Mouse (Mus musculus) intestine, postnatal 0 days (tissue): Measurements from ENCODE around the gene Cdip1. TPM values are rescaled to one million over a fixed set of nuclear protein-coding genes. Genes with fewer than 3 reads are reported as not detected.

Experiments
- ATAC-seq: fragments of 200-750 bp; cut with Nextera tagmentation; 2 replicates; pipeline ENCODE4 v1.8.0; 2017; ENCODE audit warnings: mild to moderate bottlenecking, moderate TSS enrichment, moderate library complexity
- H3K27ac ChIP-seq: fragments of 300-500 bp; sonication (generic); 2 replicates; pipeline ENCODE4 v1.5.1; 2014; ENCODE audit warnings: mild to moderate bottlenecking, low read depth, low read length, moderate library complexity
- H3K27me3 ChIP-seq: fragments of 300-500 bp; sonication (generic); replicated peaks from 2 replicates; pipeline ENCODE4 v1.6.1; 2014; ENCODE audit warnings: low read length, mixed read lengths; ENCODE audit not compliant: control insufficient read depth, insufficient read depth
- H3K36me3 ChIP-seq: fragments of 300-500 bp; sonication (generic); 2 replicates; pipeline ENCODE4 v1.6.1; 2014; ENCODE audit warnings: mild to moderate bottlenecking, moderate library complexity; ENCODE audit not compliant: control insufficient read depth, insufficient read depth
- H3K4me1 ChIP-seq: fragments of 300-500 bp; sonication (generic); replicated peaks from 2 replicates; pipeline ENCODE4 v1.6.1; 2014; ENCODE audit warnings: antibody characterized with exemption, low read length, mixed read lengths; ENCODE audit not compliant: control insufficient read depth, insufficient read depth
- H3K4me2 ChIP-seq: fragments of 300-500 bp; sonication (generic); replicated peaks from 2 replicates; pipeline ENCODE4 v1.6.1; 2014; ENCODE audit warnings: low read depth, mild to moderate bottlenecking, moderate library complexity
- H3K4me3 ChIP-seq: fragments of 300-500 bp; sonication (generic); 2 replicates; pipeline ENCODE4 v1.5.1; 2014; ENCODE audit warnings: low read depth, low read length
- H3K9ac ChIP-seq: fragments of 300-500 bp; sonication (generic); 2 replicates; pipeline ENCODE4 v1.6.1; 2014; ENCODE audit warnings: mild to moderate bottlenecking, low read depth, low read length
- H3K9me3 ChIP-seq: fragments of 300-500 bp; sonication (generic); 2 replicates; pipeline ENCODE4 v1.6.1; 2016; ENCODE audit warnings: mixed run types; ENCODE audit not compliant: control insufficient read depth
- CTCF ChIP-seq: sonication (generic); IDR thresholded peaks from 2 replicates; pipeline ENCODE4 v1.5.1; 2016; ENCODE audit warnings: low read depth, mild to moderate bottlenecking, control low read depth, antibody characterized with exemption, moderate library complexity
- WGBS: fragments of 180-500 bp; shearing (Covaris S2); extraction: QIAGEN DNeasy Blood & Tissue Kit; methylation state at CpG from one replicate; pipeline ENCODE4 v1.1.7; 2014; 5-methylcytosine and 5-hydroxymethylcytosine counted together
- polyA plus RNA-seq: library from polyadenylated mRNA; unstranded; fragments of >200 nt; fragmentation: Nextera tagmentation; extraction: Ambion mirVana; gene quantifications from 2 replicates; pipeline ENCODE4 v1.2.1, GENCODE M21; 2015

Cdip1 gene
- polyA plus RNA-seq: 68.0 and 75.2 TPM in 2 replicates

DNA sequence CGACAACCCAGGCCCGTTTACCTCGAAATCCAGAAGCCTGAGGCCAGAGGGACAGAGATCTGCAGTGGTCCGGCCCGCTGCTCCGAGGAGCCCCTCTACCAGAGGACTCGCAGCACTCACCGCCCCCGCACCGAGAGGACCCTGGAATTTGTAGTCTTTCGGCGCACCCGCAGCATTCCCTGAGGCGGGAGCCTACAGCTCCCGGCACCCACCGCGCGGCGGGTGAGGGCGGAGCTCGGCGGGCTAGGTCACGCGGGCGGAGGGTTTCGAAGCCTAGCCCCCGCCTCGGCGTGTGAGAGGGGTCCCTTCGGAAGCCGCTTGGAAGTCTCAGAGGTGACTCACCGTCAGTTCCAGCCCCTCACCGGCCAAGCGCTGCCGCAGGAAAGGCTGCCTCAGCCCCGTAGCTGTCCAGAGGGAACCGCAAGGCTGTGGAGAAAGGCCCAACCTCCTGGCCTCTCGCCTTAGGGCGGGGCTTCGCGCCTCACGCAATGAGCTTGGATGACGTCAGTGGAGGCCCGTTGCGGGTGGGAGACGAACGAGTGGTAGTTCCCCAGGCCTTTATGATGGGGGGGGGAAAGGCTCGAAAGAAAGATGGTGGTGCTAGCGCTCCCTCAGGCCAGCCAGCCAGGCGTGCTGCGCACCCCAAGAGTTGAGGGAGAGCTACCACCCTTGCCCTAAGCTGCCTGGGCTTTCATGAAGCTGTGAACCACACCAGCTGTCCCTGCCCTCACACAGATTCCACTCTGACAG is at the start of gene Cdip1:
TSS of gene Cdip1 (minus strand) at position 483 of the 750 bp plus-strand sequence.
- H3K4me3 ChIP-seq: peak within 1 kb of the TSS; percentile 89
- H3K9ac ChIP-seq: peak within 1 kb of the TSS; percentile 76
- WGBS: under 1% methylated on average over 51 of the region's 51 CpGs
- H3K27ac ChIP-seq: peak within 1 kb of the TSS; percentile 93
- H3K27me3 ChIP-seq: no peaks in the 10 kb centered on the region
- H3K36me3 ChIP-seq: no peaks in the 10 kb centered on the region
- peaks cover 15% of the 10 kb centered on the region; the same call in 1 of the 2 replicates for H3K4me1 ChIP-seq
- TF ChIP-seq CTCF: peak; percentile 36; the same call in 1 of the 2 replicates
- no peaks in the 10 kb centered on the region for H3K9me3 ChIP-seq
- peak; percentile 93 for ATAC-seq
- peak within 1 kb of the TSS; percentile 83 for H3K4me2 ChIP-seq

DNA sequence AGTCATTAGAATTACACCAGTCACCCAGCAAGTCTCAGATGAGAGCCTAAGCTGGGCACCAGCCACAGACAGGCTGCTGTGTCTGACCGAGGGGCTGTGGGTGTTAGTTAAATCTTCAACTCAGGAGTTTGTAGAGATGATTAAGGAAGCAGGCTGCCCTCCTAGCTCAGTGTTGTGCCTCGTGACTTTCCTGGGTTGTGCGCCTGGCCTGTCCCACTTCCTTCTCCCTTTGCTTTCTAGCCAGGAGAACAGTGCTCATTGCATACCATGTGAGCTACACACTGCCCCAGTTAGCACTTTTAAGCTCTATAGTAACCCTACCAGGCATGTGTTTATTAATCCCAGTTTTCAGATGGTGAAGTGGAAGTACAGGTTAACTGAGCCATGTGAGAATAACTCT is 49.5 kb upstream of the Cdip1 start:
- no peak overlapping the region for H3K9ac ChIP-seq
- H3K4me3 ChIP-seq: no peak overlapping the region
- no peak overlapping the region for H3K27ac ChIP-seq
- H3K36me3 ChIP-seq: no peaks in the 10 kb centered on the region
- WGBS: 82% methylated on average over 3 of the region's 3 CpGs
- H3K4me1 ChIP-seq: no peaks in the 10 kb centered on the region
- no peaks in the 10 kb centered on the region for H3K27me3 ChIP-seq
- no peak for TF ChIP-seq CTCF
- no peaks in the 10 kb centered on the region for H3K9me3 ChIP-seq
- ATAC-seq: no peak
- H3K4me2 ChIP-seq: no peak overlapping the region

DNA sequence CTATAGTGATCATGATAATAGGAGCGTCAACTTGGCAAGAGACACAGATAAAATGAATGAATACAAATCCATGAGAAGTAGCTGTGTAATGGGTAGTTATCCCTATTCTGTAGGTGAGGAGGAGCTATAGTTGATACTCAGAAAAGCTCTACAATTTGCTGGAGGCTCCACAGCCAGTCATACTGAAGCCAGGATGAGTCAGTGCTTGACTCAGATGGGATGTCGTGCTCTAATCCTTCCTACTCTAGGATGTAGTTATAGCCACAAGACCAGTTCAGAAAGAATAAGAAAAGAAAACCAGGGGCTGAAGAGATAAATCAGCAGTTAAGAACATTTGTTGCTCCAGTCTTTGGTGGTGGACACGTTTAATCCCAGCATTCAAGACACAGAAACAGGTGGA is 47.5 kb upstream of the Cdip1 start:
- no peak for TF ChIP-seq CTCF
- 85% methylated on average over 3 of the region's 3 CpGs for WGBS
- H3K9me3 ChIP-seq: no peaks in the 10 kb centered on the region

DNA sequence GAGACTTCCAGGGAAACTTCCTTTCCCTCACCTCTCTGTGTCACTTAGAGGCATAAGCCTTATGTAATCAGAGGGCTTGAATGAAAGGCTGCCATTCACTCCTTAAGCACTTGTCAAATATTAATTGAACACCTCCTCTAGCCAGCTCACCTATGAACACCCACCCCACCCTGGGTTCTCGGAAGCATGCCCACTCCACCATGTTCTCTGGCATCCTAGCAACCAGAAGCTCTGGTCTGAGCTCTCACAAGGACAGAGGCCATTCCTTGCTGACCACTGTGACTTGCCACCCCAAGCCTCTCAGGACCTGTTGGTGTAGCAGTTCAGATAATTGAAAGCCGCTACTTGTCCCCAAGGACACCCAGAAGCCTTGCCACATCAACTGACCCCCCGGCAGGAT is 45.1 kb upstream of the Cdip1 start, which contains the start of gene 4930562C15Rik:
TSS of gene 4930562C15Rik (plus strand) at position 226 of the 400 bp plus-strand sequence.
- WGBS: 75% methylated on average over 3 of the region's 3 CpGs
- H3K4me2 ChIP-seq: no peak within 1 kb of the TSS
- no peak within 1 kb of the TSS for H3K4me3 ChIP-seq
- no peak for ATAC-seq
- TF ChIP-seq CTCF: no peak
- no peaks in the 10 kb centered on the region for H3K27me3 ChIP-seq
- no peaks in the 10 kb centered on the region for H3K4me1 ChIP-seq
- no peak within 1 kb of the TSS for H3K27ac ChIP-seq
- H3K9ac ChIP-seq: no peak within 1 kb of the TSS
- no peaks in the 10 kb centered on the region for H3K9me3 ChIP-seq
- H3K36me3 ChIP-seq: no peaks in the 10 kb centered on the region

More for the DNA sequence above, 47.5 kb upstream of the Cdip1 start:
- Histone ChIP-seq H3K27ac (no peak overlapping the region), H3K4me1 (no peaks in the 10 kb centered on the region), H3K4me3 (no peak overlapping the region), H3K9ac (no peak overlapping the region), H3K4me2 (no peak overlapping the region), H3K36me3 (no peaks in the 10 kb centered on the region), H3K27me3 (no peaks in the 10 kb centered on the region)
- ATAC-seq: no peak

DNA sequence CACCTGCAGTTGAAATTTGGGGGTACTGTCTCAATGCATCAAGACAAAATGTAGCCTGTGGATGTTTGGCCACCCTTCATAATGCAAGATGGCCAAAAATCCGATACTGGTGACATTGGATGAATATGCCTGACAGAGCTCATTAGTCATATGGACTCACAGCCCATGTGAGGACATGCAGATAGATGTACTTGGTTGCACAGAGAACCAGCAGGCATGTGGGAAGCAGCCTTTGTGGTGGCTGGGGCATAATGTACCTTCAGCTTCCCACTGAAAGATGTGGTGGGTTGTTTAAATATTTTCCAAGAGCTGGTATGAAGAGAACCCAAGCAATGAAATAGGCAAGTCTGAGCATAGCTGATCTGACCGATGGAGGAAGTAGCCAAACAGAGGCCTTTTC is 43.8 kb upstream of the Cdip1 start:
- Histone ChIP-seq H3K9me3 (no peaks in the 10 kb centered on the region), H3K9ac (no peak overlapping the region), H3K4me1 (no peaks in the 10 kb centered on the region), H3K27me3 (no peaks in the 10 kb centered on the region), H3K27ac (no peak overlapping the region), H3K36me3 (no peaks in the 10 kb centered on the region), H3K4me3 (no peak overlapping the region), H3K4me2 (no peak overlapping the region)
- no peak for TF ChIP-seq CTCF
- no peak for ATAC-seq
- WGBS: 81% methylated on average over 2 of the region's 2 CpGs

DNA sequence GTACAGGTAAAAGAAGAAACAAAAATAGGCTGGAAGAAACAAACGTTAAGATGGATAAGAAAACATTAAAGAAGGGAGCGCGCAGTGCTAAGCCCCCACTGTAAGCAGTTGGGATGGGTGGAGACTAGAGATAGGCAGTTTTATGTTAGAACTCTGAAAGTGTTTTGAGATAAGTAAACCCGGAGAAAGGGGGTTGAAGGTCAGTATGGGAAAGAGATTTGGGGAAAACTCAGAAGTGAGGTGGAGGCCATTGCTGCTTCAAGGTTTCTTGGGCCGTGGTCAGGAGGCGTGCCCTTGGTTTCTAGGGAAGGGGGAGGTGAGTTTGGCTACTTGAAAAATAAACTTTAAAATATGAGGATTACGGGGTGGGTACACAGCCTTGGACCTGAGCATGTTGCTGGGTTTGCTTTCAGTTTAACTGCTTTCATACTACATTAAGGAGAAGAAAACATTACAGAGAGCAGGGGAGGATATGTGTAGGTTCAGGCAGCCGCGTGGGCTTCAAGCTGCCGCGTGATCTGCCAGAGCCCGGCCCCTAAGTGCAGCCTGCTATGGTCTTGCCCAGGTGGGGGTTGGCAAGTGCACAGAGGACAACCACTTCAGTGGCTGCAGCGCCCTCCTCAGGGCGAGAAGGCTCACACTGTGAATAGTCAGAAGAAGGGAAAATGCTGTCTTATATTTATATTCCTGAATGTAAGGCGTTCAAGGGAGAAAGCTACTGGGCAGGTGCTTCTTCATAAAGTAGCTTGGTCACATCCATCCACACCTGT is 41.7 kb upstream of the Cdip1 start:
- Histone ChIP-seq H3K4me2 (0 out of 2 replicates have a peak overlapping the region, but pooled peaks have one; percentile 13), H3K4me3 (no peak overlapping the region), H3K9ac (no peak overlapping the region), H3K4me1 (no peaks in the 10 kb centered on the region), H3K9me3 (no peaks in the 10 kb centered on the region), H3K27me3 (no peaks in the 10 kb centered on the region), H3K36me3 (no peaks in the 10 kb centered on the region), H3K27ac (no peak overlapping the region)
- 44% methylated on average over 15 of the region's 15 CpGs for WGBS
- no peak for ATAC-seq
- peak; percentile 42 for TF ChIP-seq CTCF
